Mouse (Mus musculus): ENCODE results near the gene H2al1e. TPM values are rescaled to one million over a fixed set of nuclear protein-coding genes. Genes with fewer than 3 reads are reported as not detected.
"Not testable (repeated sequence)": the region's sequence is repeated elsewhere in the genome, so short reads cannot be mapped to it uniquely, and the experiment has no call there.

H2al1e gene
- polyA plus RNA-seq, 1 experiment = not detected

GRCm38 (mm10) chrX:11280741-11281140 is 31.0 kb upstream of the H2al1e start:
- Histone ChIP-seq H3K27ac (ENCODE audit: insufficient read depth, low read length) (no peak overlapping the region), H3K4me3 (ENCODE audit: low read depth, low read length) (no peak overlapping the region), H3K36me3 (ENCODE audit: control insufficient read depth, insufficient read depth, low read length, poor library complexity, severe bottlenecking) (no peaks in the 10 kb centered on the region), H3K9me3 (replicated peaks; ENCODE audit: control insufficient read depth, insufficient read depth, low read length, poor library complexity, severe bottlenecking) (peaks cover 8% of the 10 kb centered on the region), H3K9ac (ENCODE audit: low read depth, poor library complexity, severe bottlenecking) (no peak overlapping the region), H3K4me1 (ENCODE audit: control insufficient read depth, insufficient read depth, low read length) (no peaks in the 10 kb centered on the region), H3K27me3 (ENCODE audit: control insufficient read depth, insufficient read depth, low read length, poor library complexity, severe bottlenecking) (no peaks in the 10 kb centered on the region)
- TF ChIP-seq POLR2A (IDR thresholded peaks at IDR 0.05; ENCODE audit: insufficient read depth, low read length) (no peak), CTCF (IDR thresholded peaks at IDR 0.05; ENCODE audit: low read depth, low read length) (no peak), EP300 (IDR thresholded peaks at IDR 0.05; ENCODE audit: insufficient read depth, low read depth, low read length) (no peak)

DNA sequence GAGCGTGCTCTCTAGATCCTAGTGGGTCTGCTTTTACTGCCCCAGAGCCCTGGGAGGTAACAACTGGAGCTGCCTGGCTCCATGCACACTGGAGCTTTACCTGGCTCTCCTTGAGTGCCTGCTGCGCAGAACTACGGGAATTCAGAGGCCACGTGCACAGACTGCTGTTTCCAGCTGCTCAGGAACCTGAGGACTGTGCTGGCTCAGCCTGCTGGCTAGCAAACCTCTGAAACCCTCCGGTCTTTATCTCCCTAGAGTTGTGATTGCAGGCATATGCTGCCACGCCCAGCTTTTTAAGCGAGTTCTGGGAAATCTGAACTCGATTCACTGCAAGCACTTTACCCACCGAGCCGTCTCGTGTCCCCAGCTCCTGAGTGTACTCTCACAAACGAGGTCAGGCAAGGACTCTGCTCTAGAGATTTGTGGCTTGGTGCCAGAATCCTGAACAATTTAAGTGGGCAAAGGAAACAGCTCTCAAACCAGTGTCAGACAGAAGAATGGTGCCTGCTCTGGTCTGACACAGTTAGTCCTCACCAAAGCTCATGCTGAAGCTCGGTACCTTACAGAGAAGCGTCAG is 23.3 kb upstream of the H2al1e start:
- Histone ChIP-seq H3K27me3 (ENCODE audit: control insufficient read depth, insufficient read depth, low read length, poor library complexity, severe bottlenecking) (no peaks in the 10 kb centered on the region), H3K9ac (ENCODE audit: low read depth, poor library complexity, severe bottlenecking) (no peak overlapping the region), H3K4me3 (ENCODE audit: low read depth, low read length) (no peak overlapping the region)

GRCm38 (mm10) chrX:11289244-11289643 is 22.5 kb upstream of the H2al1e start:
- Histone ChIP-seq H3K4me3 (ENCODE audit: low read depth, low read length) (no peak overlapping the region), H3K9ac (ENCODE audit: low read depth, poor library complexity, severe bottlenecking) (no peak overlapping the region), H3K36me3 (ENCODE audit: control insufficient read depth, insufficient read depth, low read length, poor library complexity, severe bottlenecking) (no peaks in the 10 kb centered on the region), H3K9me3 (replicated peaks; ENCODE audit: control insufficient read depth, insufficient read depth, low read length, poor library complexity, severe bottlenecking) (no peaks in the 10 kb centered on the region), H3K27me3 (ENCODE audit: control insufficient read depth, insufficient read depth, low read length, poor library complexity, severe bottlenecking) (no peaks in the 10 kb centered on the region), H3K27ac (ENCODE audit: insufficient read depth, low read length) (no peak overlapping the region), H3K4me1 (ENCODE audit: control insufficient read depth, insufficient read depth, low read length) (no peaks in the 10 kb centered on the region)
- no peak for TF ChIP-seq CTCF (IDR thresholded peaks at IDR 0.05; ENCODE audit: low read depth, low read length)
- no peak for TF ChIP-seq POLR2A (IDR thresholded peaks at IDR 0.05; ENCODE audit: insufficient read depth, low read length)
- no peak for TF ChIP-seq EP300 (IDR thresholded peaks at IDR 0.05; ENCODE audit: insufficient read depth, low read depth, low read length)

More for the DNA sequence above, 23.3 kb upstream of the H2al1e start:
- TF ChIP-seq POLR2A (IDR thresholded peaks at IDR 0.05; ENCODE audit: insufficient read depth, low read length) (no peak), EP300 (IDR thresholded peaks at IDR 0.05; ENCODE audit: insufficient read depth, low read depth, low read length) (no peak), CTCF (IDR thresholded peaks at IDR 0.05; ENCODE audit: low read depth, low read length) (no peak)
- H3K9me3 ChIP-seq (replicated peaks; ENCODE audit: control insufficient read depth, insufficient read depth, low read length, poor library complexity, severe bottlenecking) = peaks cover 4% of the 10 kb centered on the region; the same call in 1 of the 2 replicates
- H3K36me3 ChIP-seq (ENCODE audit: control insufficient read depth, insufficient read depth, low read length, poor library complexity, severe bottlenecking) = no peaks in the 10 kb centered on the region
- no peak overlapping the region for H3K27ac ChIP-seq (ENCODE audit: insufficient read depth, low read length)
- H3K4me1 ChIP-seq (ENCODE audit: control insufficient read depth, insufficient read depth, low read length) = no peaks in the 10 kb centered on the region

DNA sequence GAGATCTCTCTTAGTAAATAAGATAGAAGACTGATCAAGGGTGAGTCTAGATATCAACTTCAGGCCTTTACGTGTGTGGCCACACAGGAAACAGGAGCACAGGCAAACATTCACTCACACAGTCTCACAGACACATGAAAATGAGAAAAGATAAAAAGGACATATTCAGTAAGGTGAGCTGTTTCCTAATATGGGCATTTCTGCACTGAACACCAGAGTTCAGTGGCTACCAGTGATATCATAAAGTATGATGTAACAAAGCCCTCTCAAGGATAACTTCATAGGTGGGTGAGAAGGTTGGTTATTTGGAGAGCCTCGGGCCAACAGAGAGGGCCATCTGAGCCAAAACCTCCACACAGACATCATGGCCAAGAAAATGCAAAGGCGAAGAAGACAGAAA is 12.8 kb upstream of the H2al1e start, which contains the start of gene H2al1a:
TSS of gene H2al1a (plus strand) at position 301 of the 400 bp plus-strand sequence.
- not testable (repeated sequence) for H3K4me3 ChIP-seq (ENCODE audit: low read depth, low read length); H3K9me3 ChIP-seq (replicated peaks; ENCODE audit: control insufficient read depth, insufficient read depth, low read length, poor library complexity, severe bottlenecking); H3K36me3 ChIP-seq (ENCODE audit: control insufficient read depth, insufficient read depth, low read length, poor library complexity, severe bottlenecking); H3K27ac ChIP-seq (ENCODE audit: insufficient read depth, low read length); H3K27me3 ChIP-seq (ENCODE audit: control insufficient read depth, insufficient read depth, low read length, poor library complexity, severe bottlenecking); H3K9ac ChIP-seq (ENCODE audit: low read depth, poor library complexity, severe bottlenecking); H3K4me1 ChIP-seq (ENCODE audit: control insufficient read depth, insufficient read depth, low read length)

DNA sequence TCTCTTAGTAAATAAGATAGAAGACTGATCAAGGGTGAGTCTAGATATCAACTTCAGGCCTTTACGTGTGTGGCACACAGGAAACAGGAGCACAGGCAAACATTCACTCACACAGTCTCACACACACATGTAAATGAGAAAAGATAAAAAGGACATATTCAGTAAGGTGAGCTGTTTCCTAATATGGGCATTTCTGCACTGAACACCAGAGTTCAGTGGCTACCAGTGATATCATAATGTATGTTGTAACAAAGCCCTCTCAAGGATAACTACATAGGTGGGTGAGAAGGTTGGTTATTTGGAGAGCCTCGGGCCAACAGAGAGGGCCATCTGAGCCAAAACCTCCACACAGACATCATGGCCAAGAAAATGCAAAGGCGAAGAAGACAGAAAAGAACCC is 9.6 kb upstream of the H2al1e start, which contains the start of gene H2al1b:
TSS of gene H2al1b (plus strand) at position 301 of the 400 bp plus-strand sequence.
- H3K9ac ChIP-seq (ENCODE audit: low read depth, poor library complexity, severe bottlenecking); H3K4me1 ChIP-seq (ENCODE audit: control insufficient read depth, insufficient read depth, low read length); H3K4me3 ChIP-seq (ENCODE audit: low read depth, low read length); H3K9me3 ChIP-seq (replicated peaks; ENCODE audit: control insufficient read depth, insufficient read depth, low read length, poor library complexity, severe bottlenecking); H3K27ac ChIP-seq (ENCODE audit: insufficient read depth, low read length); H3K27me3 ChIP-seq (ENCODE audit: control insufficient read depth, insufficient read depth, low read length, poor library complexity, severe bottlenecking); H3K36me3 ChIP-seq (ENCODE audit: control insufficient read depth, insufficient read depth, low read length, poor library complexity, severe bottlenecking): not testable (repeated sequence)

- not testable (repeated sequence) for H3K9ac ChIP-seq (ENCODE audit: low read depth, poor library complexity, severe bottlenecking); H3K27me3 ChIP-seq (ENCODE audit: control insufficient read depth, insufficient read depth, low read length, poor library complexity, severe bottlenecking); H3K4me1 ChIP-seq (ENCODE audit: control insufficient read depth, insufficient read depth, low read length); H3K9me3 ChIP-seq (replicated peaks; ENCODE audit: control insufficient read depth, insufficient read depth, low read length, poor library complexity, severe bottlenecking); H3K4me3 ChIP-seq (ENCODE audit: low read depth, low read length); H3K36me3 ChIP-seq (ENCODE audit: control insufficient read depth, insufficient read depth, low read length, poor library complexity, severe bottlenecking); H3K27ac ChIP-seq (ENCODE audit: insufficient read depth, low read length)
Measured at GRCm38 (mm10) chrX:11305355-11305754, 6.4 kb upstream of the H2al1e start, which contains the start of gene H2al1c. Gene H2al1c, plus strand, starts transcription at chrX:11305655.

DNA sequence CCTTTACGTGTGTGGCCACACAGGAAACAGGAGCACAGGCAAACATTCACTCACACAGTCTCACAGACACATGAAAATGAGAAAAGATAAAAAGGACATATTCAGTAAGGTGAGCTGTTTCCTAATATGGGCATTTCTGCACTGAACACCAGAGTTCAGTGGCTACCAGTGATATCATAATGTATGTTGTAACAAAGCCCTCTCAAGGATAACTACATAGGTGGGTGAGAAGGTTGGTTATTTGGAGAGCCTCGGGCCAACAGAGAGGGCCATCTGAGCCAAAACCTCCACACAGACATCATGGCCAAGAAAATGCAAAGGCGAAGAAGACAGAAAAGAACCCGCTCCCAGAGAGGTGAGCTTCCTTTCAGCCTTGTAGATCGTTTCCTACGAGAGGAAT is 3.2 kb upstream of the H2al1e start, which contains the start of gene H2al1d:
TSS of gene H2al1d (plus strand) at position 301 of the 400 bp plus-strand sequence.
- H3K27ac ChIP-seq (ENCODE audit: insufficient read depth, low read length); H3K27me3 ChIP-seq (ENCODE audit: control insufficient read depth, insufficient read depth, low read length, poor library complexity, severe bottlenecking); H3K36me3 ChIP-seq (ENCODE audit: control insufficient read depth, insufficient read depth, low read length, poor library complexity, severe bottlenecking); H3K4me3 ChIP-seq (ENCODE audit: low read depth, low read length); H3K4me1 ChIP-seq (ENCODE audit: control insufficient read depth, insufficient read depth, low read length); H3K9ac ChIP-seq (ENCODE audit: low read depth, poor library complexity, severe bottlenecking); H3K9me3 ChIP-seq (replicated peaks; ENCODE audit: control insufficient read depth, insufficient read depth, low read length, poor library complexity, severe bottlenecking): not testable (repeated sequence)

- H3K9ac ChIP-seq (ENCODE audit: low read depth, poor library complexity, severe bottlenecking); H3K4me3 ChIP-seq (ENCODE audit: low read depth, low read length); H3K36me3 ChIP-seq (ENCODE audit: control insufficient read depth, insufficient read depth, low read length, poor library complexity, severe bottlenecking); H3K27ac ChIP-seq (ENCODE audit: insufficient read depth, low read length); H3K4me1 ChIP-seq (ENCODE audit: control insufficient read depth, insufficient read depth, low read length); H3K27me3 ChIP-seq (ENCODE audit: control insufficient read depth, insufficient read depth, low read length, poor library complexity, severe bottlenecking); H3K9me3 ChIP-seq (replicated peaks; ENCODE audit: control insufficient read depth, insufficient read depth, low read length, poor library complexity, severe bottlenecking): not testable (repeated sequence)
Measured at GRCm38 (mm10) chrX:11314858-11315257, 3.1 kb downstream of the H2al1e start, which contains the start of gene H2al1f. Gene H2al1f, plus strand, starts transcription at chrX:11315158.

DNA sequence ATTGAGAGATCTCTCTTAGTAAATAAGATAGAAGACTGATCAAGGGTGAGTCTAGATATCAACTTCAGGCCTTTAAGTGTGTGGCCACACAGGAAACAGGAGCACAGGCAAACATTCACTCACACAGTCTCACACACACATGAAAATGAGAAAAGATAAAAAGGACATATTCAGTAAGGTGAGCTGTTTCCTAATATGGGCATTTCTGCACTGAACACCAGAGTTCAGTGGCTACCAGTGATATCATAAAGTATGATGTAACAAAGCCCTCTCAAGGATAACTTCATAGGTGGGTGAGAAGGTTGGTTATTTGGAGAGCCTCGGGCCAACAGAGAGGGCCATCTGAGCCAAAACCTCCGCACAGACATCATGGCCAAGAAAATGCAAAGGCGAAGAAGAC is 6.2 kb downstream of the H2al1e start, which contains the start of gene H2al1g:
TSS of gene H2al1g (plus strand) at position 301 of the 400 bp plus-strand sequence.
- not testable (repeated sequence) for H3K4me1 ChIP-seq (ENCODE audit: control insufficient read depth, insufficient read depth, low read length); H3K9ac ChIP-seq (ENCODE audit: low read depth, poor library complexity, severe bottlenecking); H3K9me3 ChIP-seq (replicated peaks; ENCODE audit: control insufficient read depth, insufficient read depth, low read length, poor library complexity, severe bottlenecking)

More for the DNA sequence above, 6.2 kb downstream of the H2al1e start, which contains the start of gene H2al1g:
- H3K27me3 ChIP-seq (ENCODE audit: control insufficient read depth, insufficient read depth, low read length, poor library complexity, severe bottlenecking); H3K4me3 ChIP-seq (ENCODE audit: low read depth, low read length); H3K27ac ChIP-seq (ENCODE audit: insufficient read depth, low read length); H3K36me3 ChIP-seq (ENCODE audit: control insufficient read depth, insufficient read depth, low read length, poor library complexity, severe bottlenecking): not testable (repeated sequence)
